Mouse (Mus musculus): ENCODE results near the gene Nkx1-2. TPM values are rescaled to one million over a fixed set of nuclear protein-coding genes. Genes with fewer than 3 reads are reported as not detected.
A peak's percentile ranks its signal among the peaks of the same experiment; 100 is the strongest.

Nkx1-2 gene
- total RNA-seq, 1 experiment, result 0.80 TPM

DNA sequence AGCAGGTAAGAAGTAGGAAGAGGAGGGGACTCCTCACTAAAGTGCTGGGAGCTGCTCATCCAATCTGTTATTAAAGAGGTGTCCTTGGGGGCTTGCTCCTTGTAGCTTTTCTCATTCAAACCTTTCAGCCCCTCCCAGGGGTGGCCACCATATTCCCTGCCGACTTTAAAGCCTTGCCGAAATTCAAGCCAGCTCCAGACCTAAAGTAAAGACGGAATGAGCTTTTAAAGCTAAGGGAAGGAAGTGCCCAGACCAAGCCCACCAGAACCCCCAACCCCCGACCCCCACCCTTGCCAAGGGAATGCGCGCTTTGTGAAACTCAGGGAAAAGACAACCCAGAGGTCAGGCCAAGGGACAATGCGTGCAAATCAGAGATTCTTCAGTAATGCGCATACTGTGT is 1.5 kb upstream of the Nkx1-2 start:
- H3K4me3 ChIP-seq (ENCODE audit: insufficient read depth in 1 of 2, low read depth in 1 of 2, low read length in 2 of 2, poor library complexity in 1 of 2, severe bottlenecking in 1 of 2), result no peak overlapping the region
- in situ Hi-C loops (cut with MboI; ENCODE audit: low sequenced_read_pairs in 2 of 2, unreplicated experiment in 2 of 2), result no loop called here

DNA sequence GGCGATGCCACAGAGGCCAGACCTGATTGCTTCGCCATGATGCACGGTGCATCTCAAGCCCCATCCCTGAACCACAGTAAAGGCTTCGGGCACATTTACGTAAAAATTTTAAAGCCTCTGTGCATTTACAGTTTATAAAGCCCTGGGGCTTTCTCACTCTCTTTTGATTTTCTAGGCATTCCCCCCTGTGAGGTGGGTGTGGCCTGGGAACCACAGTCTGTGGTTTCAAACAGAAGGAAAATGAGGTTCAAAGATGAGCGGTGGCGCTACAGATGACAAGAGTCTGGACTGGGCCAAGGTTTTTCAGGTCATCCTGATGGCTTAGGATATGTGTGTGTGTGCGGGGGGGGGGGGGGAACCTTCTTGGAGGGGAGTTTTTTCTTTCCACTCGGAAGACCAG is 589 bp upstream of the Nkx1-2 start:
- H3K9me3 ChIP-seq (ENCODE audit: control insufficient read depth, insufficient read depth, low read depth, low read length), result no peaks in the 10 kb centered on the region
- peaks cover 3 to 5% of the 10 kb centered on the region in 2 experiments; a peak in 3 of 4 replicates for H3K4me1 ChIP-seq (ENCODE audit: control insufficient read depth in 2 of 2, insufficient read depth in 2 of 2, low read length in 2 of 2, poor library complexity in 1 of 2)
- DNase-seq (ENCODE audit: low read depth, low spot score), result no peak
- H3K36me3 ChIP-seq (ENCODE audit: control insufficient read depth, insufficient read depth, low read length, poor library complexity, severe bottlenecking), result no peaks in the 10 kb centered on the region
- no peak overlapping the region for H3K27ac ChIP-seq (ENCODE audit: insufficient read depth, low read depth, low read length, poor library complexity, severe bottlenecking)
- in situ Hi-C loops (cut with MboI; ENCODE audit: low sequenced_read_pairs in 2 of 2, unreplicated experiment in 2 of 2), result no loop called here
- H3K9ac ChIP-seq (ENCODE audit: insufficient read depth, low read depth, low read length, poor library complexity, severe bottlenecking), result no peak overlapping the region
- no peak for TF ChIP-seq ZNF384 (IDR thresholded peaks at IDR 0.05; ENCODE audit: low read depth, low read length)
- no peak for TF ChIP-seq ZC3H11A (IDR thresholded peaks at IDR 0.05; ENCODE audit: borderline replicate concordance, low read depth, low read length)
- TF ChIP-seq MAFK (IDR thresholded peaks at IDR 0.05; ENCODE audit: insufficient read depth, low read depth, low read length), result no peak
- no peak for TF ChIP-seq HCFC1 (IDR thresholded peaks at IDR 0.05; ENCODE audit: borderline replicate concordance, insufficient read depth, low read length)
- no peak for TF ChIP-seq CHD2 (IDR thresholded peaks at IDR 0.05; ENCODE audit: low read depth, low read length)
- peak overlapping the region; percentile 51 to 67; a peak in 3 of 4 replicates for H3K4me3 ChIP-seq (ENCODE audit: insufficient read depth in 1 of 2, low read depth in 1 of 2, low read length in 2 of 2, poor library complexity in 1 of 2, severe bottlenecking in 1 of 2)

More for the DNA sequence above, 1.5 kb upstream of the Nkx1-2 start:
- H3K36me3 ChIP-seq (ENCODE audit: control insufficient read depth, insufficient read depth, low read length, poor library complexity, severe bottlenecking), result no peaks in the 10 kb centered on the region
- no peak for DNase-seq (ENCODE audit: low read depth, low spot score)
- H3K27ac ChIP-seq (ENCODE audit: insufficient read depth, low read depth, low read length, poor library complexity, severe bottlenecking), result no peak overlapping the region
- no peak overlapping the region for H3K9ac ChIP-seq (ENCODE audit: insufficient read depth, low read depth, low read length, poor library complexity, severe bottlenecking)
- H3K9me3 ChIP-seq (ENCODE audit: control insufficient read depth, insufficient read depth, low read depth, low read length), result no peaks in the 10 kb centered on the region
- TF ChIP-seq MAFK (IDR thresholded peaks at IDR 0.05; ENCODE audit: insufficient read depth, low read depth, low read length) (no peak), ZNF384 (IDR thresholded peaks at IDR 0.05; ENCODE audit: low read depth, low read length) (no peak), ZC3H11A (IDR thresholded peaks at IDR 0.05; ENCODE audit: borderline replicate concordance, low read depth, low read length) (no peak), CHD2 (IDR thresholded peaks at IDR 0.05; ENCODE audit: low read depth, low read length) (no peak), HCFC1 (IDR thresholded peaks at IDR 0.05; ENCODE audit: borderline replicate concordance, insufficient read depth, low read length) (no peak)
- peaks cover 3 to 5% of the 10 kb centered on the region in 2 experiments; a peak in 3 of 4 replicates for H3K4me1 ChIP-seq (ENCODE audit: control insufficient read depth in 2 of 2, insufficient read depth in 2 of 2, low read length in 2 of 2, poor library complexity in 1 of 2)

GRCm38 (mm10) chr7:132597251-132598041 is 2.0 kb downstream of the Nkx1-2 start:
- Histone ChIP-seq H3K4me1 (ENCODE audit: control insufficient read depth in 2 of 2, insufficient read depth in 2 of 2, low read length in 2 of 2, poor library complexity in 1 of 2) (peaks cover 3 to 5% of the 10 kb centered on the region in 2 experiments; a peak in 3 of 4 replicates), H3K4me3 (ENCODE audit: insufficient read depth in 1 of 2, low read depth in 1 of 2, low read length in 2 of 2, poor library complexity in 1 of 2, severe bottlenecking in 1 of 2) (peak overlapping the region; percentile 43 to 64), H3K9me3 (ENCODE audit: control insufficient read depth, insufficient read depth, low read depth, low read length) (no peaks in the 10 kb centered on the region), H3K36me3 (ENCODE audit: control insufficient read depth, insufficient read depth, low read length, poor library complexity, severe bottlenecking) (no peaks in the 10 kb centered on the region), H3K9ac (ENCODE audit: insufficient read depth, low read depth, low read length, poor library complexity, severe bottlenecking) (peak overlapping the region; percentile 52), H3K27ac (ENCODE audit: insufficient read depth, low read depth, low read length, poor library complexity, severe bottlenecking) (no peak overlapping the region)
- no peak for TF ChIP-seq MAFK (IDR thresholded peaks at IDR 0.05; ENCODE audit: insufficient read depth, low read depth, low read length)
- TF ChIP-seq ZNF384 (IDR thresholded peaks at IDR 0.05; ENCODE audit: low read depth, low read length), result no peak
- TF ChIP-seq HCFC1 (IDR thresholded peaks at IDR 0.05; ENCODE audit: borderline replicate concordance, insufficient read depth, low read length), result no peak
- TF ChIP-seq ZC3H11A (IDR thresholded peaks at IDR 0.05; ENCODE audit: borderline replicate concordance, low read depth, low read length), result no peak
- TF ChIP-seq CHD2 (IDR thresholded peaks at IDR 0.05; ENCODE audit: low read depth, low read length), result no peak
- DNase-seq (ENCODE audit: low read depth, low spot score), result no peak
- in situ Hi-C loops (cut with MboI; ENCODE audit: low sequenced_read_pairs in 2 of 2, unreplicated experiment in 2 of 2), result loop anchor here (10.0 kb wide), 1 partner anchor 1043 kb away; no protein-coding TSS in a partner anchor

DNA sequence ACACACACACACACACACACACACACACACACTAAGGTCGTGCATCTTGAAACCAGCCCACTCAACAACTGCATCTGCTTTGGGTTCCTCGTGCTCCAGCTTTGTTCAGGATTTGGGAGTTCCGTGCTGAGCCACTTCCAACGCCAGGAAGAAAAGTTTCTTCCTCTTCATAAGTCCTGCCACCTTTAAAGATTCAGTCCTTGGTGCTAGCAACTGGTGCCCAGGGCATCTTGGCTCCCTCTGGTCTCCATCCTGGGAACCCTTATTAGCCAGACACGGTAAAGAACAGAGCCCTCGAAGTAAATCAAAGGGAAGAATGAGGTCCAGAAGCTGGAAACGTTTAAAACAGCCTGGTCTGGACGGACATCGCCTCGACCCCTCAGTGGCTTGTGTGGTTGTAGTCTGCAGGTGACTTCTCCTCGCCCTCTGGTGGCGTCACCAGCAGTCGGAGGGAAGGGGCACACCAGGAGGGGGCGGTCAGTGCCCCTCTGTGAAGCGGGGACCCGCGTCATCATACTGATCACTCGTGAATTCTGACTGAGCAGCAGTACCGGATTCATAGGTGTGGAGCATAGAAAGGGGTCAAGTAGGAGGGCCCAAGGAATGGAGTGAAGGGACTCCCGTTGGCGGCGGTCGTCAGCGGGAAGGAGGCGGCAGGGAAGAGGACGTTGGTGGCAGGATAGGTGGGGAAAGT is 2.7 kb downstream of the Nkx1-2 start:
- peak overlapping the region; percentile 43 to 64 for H3K4me3 ChIP-seq (ENCODE audit: insufficient read depth in 1 of 2, low read depth in 1 of 2, low read length in 2 of 2, poor library complexity in 1 of 2, severe bottlenecking in 1 of 2)
- H3K27ac ChIP-seq (ENCODE audit: insufficient read depth, low read depth, low read length, poor library complexity, severe bottlenecking), result no peak overlapping the region
- DNase-seq (ENCODE audit: low read depth, low spot score), result no peak
- in situ Hi-C loops (cut with MboI; ENCODE audit: low sequenced_read_pairs in 2 of 2, unreplicated experiment in 2 of 2), result loop anchor here (10.0 kb wide), 1 partner anchor 1042 kb away; no protein-coding TSS in a partner anchor
- TF ChIP-seq HCFC1 (IDR thresholded peaks at IDR 0.05; ENCODE audit: borderline replicate concordance, insufficient read depth, low read length) (no peak), MAFK (IDR thresholded peaks at IDR 0.05; ENCODE audit: insufficient read depth, low read depth, low read length) (no peak), ZNF384 (IDR thresholded peaks at IDR 0.05; ENCODE audit: low read depth, low read length) (no peak), CHD2 (IDR thresholded peaks at IDR 0.05; ENCODE audit: low read depth, low read length) (no peak), ZC3H11A (IDR thresholded peaks at IDR 0.05; ENCODE audit: borderline replicate concordance, low read depth, low read length) (no peak)
- no peaks in the 10 kb centered on the region for H3K36me3 ChIP-seq (ENCODE audit: control insufficient read depth, insufficient read depth, low read length, poor library complexity, severe bottlenecking)
- peaks cover 3 to 5% of the 10 kb centered on the region in 2 experiments; a peak in 3 of 4 replicates for H3K4me1 ChIP-seq (ENCODE audit: control insufficient read depth in 2 of 2, insufficient read depth in 2 of 2, low read length in 2 of 2, poor library complexity in 1 of 2)
- no peaks in the 10 kb centered on the region for H3K9me3 ChIP-seq (ENCODE audit: control insufficient read depth, insufficient read depth, low read depth, low read length)
- peak overlapping the region; percentile 52; the same call in 1 of the 2 replicates for H3K9ac ChIP-seq (ENCODE audit: insufficient read depth, low read depth, low read length, poor library complexity, severe bottlenecking)

Measured in ES-E14 (cell line).